Mouse (Mus musculus): ENCODE results near the gene Itga9. TPM values are rescaled to one million over a fixed set of nuclear protein-coding genes. Genes with fewer than 3 reads are reported as not detected.

Gene Itga9
- polyA plus RNA-seq, 1 experiment: 0.14 TPM

GRCm38 (mm10) chr9:118713515-118713914, 107.0 kb downstream of the Itga9 start:
- H3K4me3 ChIP-seq: no peak overlapping the region
- H3K27me3 ChIP-seq (ENCODE audit: control insufficient read depth, insufficient read depth, insufficient read length): peaks cover 4% of the 10 kb centered on the region
- no peak overlapping the region for H3K4me2 ChIP-seq (ENCODE audit: low read depth)
- no peaks in the 10 kb centered on the region for H3K79me2 ChIP-seq (ENCODE audit: control insufficient read depth, insufficient read depth)
- H3ac ChIP-seq (ENCODE audit: control insufficient read depth, insufficient read length): no peak overlapping the region
- H3K36me3 ChIP-seq (ENCODE audit: control insufficient read depth, insufficient read depth): no peaks in the 10 kb centered on the region
- TF ChIP-seq MYOG (IDR thresholded peaks at IDR 0.05; ENCODE audit: control insufficient read depth in 1 of 3, insufficient read depth in 1 of 3, insufficient read length in 2 of 3, low read depth in 2 of 3) (no peak), POLR2A (IDR thresholded peaks at IDR 0.05; ENCODE audit: insufficient read length, low read depth) (no peak), TCF3 (IDR thresholded peaks at IDR 0.05; ENCODE audit: insufficient read length, low read depth) (no peak), MAX (IDR thresholded peaks at IDR 0.05; ENCODE audit: low read depth) (no peak), E2F4 (IDR thresholded peaks at IDR 0.05; ENCODE audit: insufficient read depth) (no peak), CEBPB (IDR thresholded peaks at IDR 0.05; ENCODE audit: insufficient read depth, poor library complexity, severe bottlenecking) (no peak), USF1 (IDR thresholded peaks at IDR 0.05; ENCODE audit: low read depth) (no peak), REST (IDR thresholded peaks at IDR 0.05; ENCODE audit: insufficient read depth, insufficient read length) (no peak), SRF (IDR thresholded peaks at IDR 0.05; ENCODE audit: control insufficient read depth, insufficient read length, low read depth) (no peak), POLR2AphosphoS2 (IDR thresholded peaks at IDR 0.05; ENCODE audit: insufficient read length, low read depth) (no peak), TCF12 (IDR thresholded peaks at IDR 0.05; ENCODE audit: insufficient read depth, poor library complexity, severe bottlenecking) (no peak)

- H3K27me3 ChIP-seq (ENCODE audit: control insufficient read depth, insufficient read depth, insufficient read length): peaks cover 4% of the 10 kb centered on the region
- no peaks in the 10 kb centered on the region for H3K36me3 ChIP-seq (ENCODE audit: control insufficient read depth, insufficient read depth)
- no peak overlapping the region for H3K4me2 ChIP-seq (ENCODE audit: low read depth)
- TF ChIP-seq E2F4 (IDR thresholded peaks at IDR 0.05; ENCODE audit: insufficient read depth): no peak
- no peak for TF ChIP-seq MYOD1 (IDR thresholded peaks at IDR 0.05; ENCODE audit: control insufficient read depth in 1 of 3, insufficient read length in 2 of 3, low read depth in 2 of 3)
- no peak for TF ChIP-seq TCF3 (IDR thresholded peaks at IDR 0.05; ENCODE audit: insufficient read length, low read depth)
- no peak for TF ChIP-seq MAX (IDR thresholded peaks at IDR 0.05; ENCODE audit: low read depth)
- TF ChIP-seq POLR2AphosphoS2 (IDR thresholded peaks at IDR 0.05; ENCODE audit: insufficient read length, low read depth): no peak
- TF ChIP-seq CEBPB (IDR thresholded peaks at IDR 0.05; ENCODE audit: insufficient read depth, poor library complexity, severe bottlenecking): no peak
- H3ac ChIP-seq (ENCODE audit: control insufficient read depth, insufficient read length): no peak overlapping the region
- H3K4me3 ChIP-seq: no peak overlapping the region
- no peaks in the 10 kb centered on the region for H3K79me2 ChIP-seq (ENCODE audit: control insufficient read depth, insufficient read depth)
These were observed 108.0 kb downstream of the Itga9 start for GRCm38 (mm10) chr9:118714536-118714935.

GRCm38 (mm10) chr9:118715971-118716628, 109.6 kb downstream of the Itga9 start:
- Histone ChIP-seq H3K79me2 (ENCODE audit: control insufficient read depth, insufficient read depth) (no peaks in the 10 kb centered on the region), H3K4me2 (ENCODE audit: low read depth) (no peak overlapping the region), H3K36me3 (ENCODE audit: control insufficient read depth, insufficient read depth) (no peaks in the 10 kb centered on the region), H3ac (ENCODE audit: control insufficient read depth, insufficient read length) (no peak overlapping the region), H3K27me3 (ENCODE audit: control insufficient read depth, insufficient read depth, insufficient read length) (peaks cover 4% of the 10 kb centered on the region), H3K4me3 (no peak overlapping the region)
- no peak for TF ChIP-seq MYOG (IDR thresholded peaks at IDR 0.05; ENCODE audit: control insufficient read depth in 1 of 3, insufficient read depth in 1 of 3, insufficient read length in 2 of 3, low read depth in 2 of 3)
- no peak for TF ChIP-seq REST (IDR thresholded peaks at IDR 0.05; ENCODE audit: insufficient read depth, insufficient read length)
- TF ChIP-seq TCF12 (IDR thresholded peaks at IDR 0.05; ENCODE audit: insufficient read depth, poor library complexity, severe bottlenecking): no peak
- TF ChIP-seq POLR2A (IDR thresholded peaks at IDR 0.05; ENCODE audit: insufficient read length, low read depth): no peak
- no peak for TF ChIP-seq E2F4 (IDR thresholded peaks at IDR 0.05; ENCODE audit: insufficient read depth)
- no peak for TF ChIP-seq USF1 (IDR thresholded peaks at IDR 0.05; ENCODE audit: low read depth)
- TF ChIP-seq MAX (IDR thresholded peaks at IDR 0.05; ENCODE audit: low read depth): no peak
- TF ChIP-seq POLR2AphosphoS2 (IDR thresholded peaks at IDR 0.05; ENCODE audit: insufficient read length, low read depth): no peak
- no peak for TF ChIP-seq CEBPB (IDR thresholded peaks at IDR 0.05; ENCODE audit: insufficient read depth, poor library complexity, severe bottlenecking)
- TF ChIP-seq SRF (IDR thresholded peaks at IDR 0.05; ENCODE audit: control insufficient read depth, insufficient read length, low read depth): no peak
- no peak for TF ChIP-seq TCF3 (IDR thresholded peaks at IDR 0.05; ENCODE audit: insufficient read length, low read depth)
- no peak for TF ChIP-seq MYOD1 (IDR thresholded peaks at IDR 0.05; ENCODE audit: control insufficient read depth in 1 of 3, insufficient read length in 2 of 3, low read depth in 2 of 3)

- TF ChIP-seq MYOD1 (IDR thresholded peaks at IDR 0.05; ENCODE audit: control insufficient read depth in 1 of 3, insufficient read length in 2 of 3, low read depth in 2 of 3) (peak in 1 of 3 experiments; percentile 8), TCF3 (IDR thresholded peaks at IDR 0.05; ENCODE audit: insufficient read length, low read depth) (no peak)
- Histone ChIP-seq H3K27me3 (ENCODE audit: control insufficient read depth, insufficient read depth, insufficient read length) (peaks cover 2% of the 10 kb centered on the region), H3K4me3 (no peak overlapping the region), H3K79me2 (ENCODE audit: control insufficient read depth, insufficient read depth) (no peaks in the 10 kb centered on the region), H3ac (ENCODE audit: control insufficient read depth, insufficient read length) (no peak overlapping the region), H3K4me2 (ENCODE audit: low read depth) (no peak overlapping the region), H3K36me3 (ENCODE audit: control insufficient read depth, insufficient read depth) (no peaks in the 10 kb centered on the region)
These were observed 110.9 kb downstream of the Itga9 start for GRCm38 (mm10) chr9:118717436-118717835.

GRCm38 (mm10) chr9:118718511-118718910, 112.0 kb downstream of the Itga9 start:
- no peak for TF ChIP-seq E2F4 (IDR thresholded peaks at IDR 0.05; ENCODE audit: insufficient read depth)
- no peak for TF ChIP-seq REST (IDR thresholded peaks at IDR 0.05; ENCODE audit: insufficient read depth, insufficient read length)
- no peak for TF ChIP-seq MAX (IDR thresholded peaks at IDR 0.05; ENCODE audit: low read depth)
- TF ChIP-seq SRF (IDR thresholded peaks at IDR 0.05; ENCODE audit: control insufficient read depth, insufficient read length, low read depth): no peak
- TF ChIP-seq USF1 (IDR thresholded peaks at IDR 0.05; ENCODE audit: low read depth): no peak
- TF ChIP-seq TCF3 (IDR thresholded peaks at IDR 0.05; ENCODE audit: insufficient read length, low read depth): no peak
- no peak for TF ChIP-seq MYOD1 (IDR thresholded peaks at IDR 0.05; ENCODE audit: control insufficient read depth in 1 of 3, insufficient read length in 2 of 3, low read depth in 2 of 3)
- Histone ChIP-seq H3K4me2 (ENCODE audit: low read depth) (no peak overlapping the region), H3K36me3 (ENCODE audit: control insufficient read depth, insufficient read depth) (no peaks in the 10 kb centered on the region), H3K4me3 (no peak overlapping the region), H3K79me2 (ENCODE audit: control insufficient read depth, insufficient read depth) (no peaks in the 10 kb centered on the region), H3K27me3 (ENCODE audit: control insufficient read depth, insufficient read depth, insufficient read length) (no peaks in the 10 kb centered on the region), H3ac (ENCODE audit: control insufficient read depth, insufficient read length) (no peak overlapping the region)

All from myocyte (in vitro differentiated cells).